Mouse (Mus musculus) olfactory bulb, adult 2 months (tissue): ENCODE results near the gene Myl3.

Source experiments
- CTCF ChIP-seq: fragments of 200-500 bp; IDR thresholded peaks from 2 replicates; pipeline ENCODE4 v1.5.1; 2012; ENCODE audit warnings: low read depth, mild to moderate bottlenecking, low read length, moderate library complexity; ENCODE audit not compliant: insufficient read depth
- POLR2A ChIP-seq: fragments of 200-500 bp; IDR thresholded peaks from 2 replicates; pipeline ENCODE4 v1.6.1; 2012; ENCODE audit warnings: mild to moderate bottlenecking, low read depth, low read length, moderate library complexity; ENCODE audit not compliant: insufficient read depth

DNA sequence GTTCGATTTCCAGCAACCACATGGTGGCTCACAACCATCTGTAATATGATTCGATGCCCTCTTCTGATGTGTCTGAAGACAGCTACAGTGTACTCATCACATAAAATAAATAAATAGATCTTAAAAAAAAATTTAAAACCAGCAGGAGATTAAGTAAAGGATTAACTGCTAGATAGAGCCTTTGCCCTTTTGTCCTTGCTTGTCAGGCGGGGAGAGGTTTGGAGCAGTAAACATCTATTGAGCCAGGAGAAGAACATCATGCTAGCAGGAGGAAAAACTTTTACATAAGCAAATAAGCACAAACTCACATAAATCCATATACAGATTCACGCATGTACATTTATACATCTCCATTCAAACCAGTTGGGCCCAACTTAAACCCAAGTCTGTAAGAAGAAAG, 29.1 kb upstream of the Myl3 start:
- no peak for TF ChIP-seq POLR2A
- no peak for TF ChIP-seq CTCF
